In genomic region chr11:43643180-43643591, GRCm38 (mm10) we compare ENCODE assay signal across 9 mouse cellular contexts. TPM values are rescaled to one million over a fixed set of nuclear protein-coding genes. Genes with fewer than 3 reads are reported as not detected.
DNase-seq lines count a peak whose midpoint lies in the region; ATAC-seq lines count a peak whose summit lies in the region.
"Had no signal": no experiment of that assay in that cellular context is flagged by ENCODE, and none has a peak within 500 bp of the region (broad histone marks: within the 10 kb centered on the region; RNA-seq: fewer than 3 reads in every experiment).

No protein-coding gene starts in this region.

- H3K4me1 ChIP-seq in neural tube, embryonic 11.5 days (ENCODE audit: control insufficient read depth, insufficient read depth, low read length): 0 out of 2 replicates have a peak, but pooled peaks cover 3% of the 10 kb centered on the region
- peaks cover 16% of the 10 kb centered on the region for H3K4me1 ChIP-seq in forebrain, embryonic 15.5 days

- no peaks in the 10 kb centered on the region for H3K36me3 ChIP-seq in neural tube, embryonic 11.5 days (ENCODE audit: control insufficient read depth, insufficient read depth, low read length)
- H3K36me3 ChIP-seq in forebrain, embryonic 15.5 days: no peaks in the 10 kb centered on the region
- H3K36me3 ChIP-seq: G1E had no signal

- 62% methylated on average over 2 of the region's 2 CpGs for WGBS in neural tube, embryonic 11.5 days
- 7% methylated on average over 2 of the region's 2 CpGs for WGBS in forebrain, embryonic 15.5 days

- no peak overlapping the region for H3K4me3 ChIP-seq in neural tube, embryonic 11.5 days (ENCODE audit: low read depth, low read length)
- H3K4me3 ChIP-seq in forebrain, embryonic 15.5 days: no peak overlapping the region

- H3K9ac ChIP-seq in neural tube, embryonic 11.5 days (ENCODE audit: low read length): no peak overlapping the region
- H3K9ac ChIP-seq in forebrain, embryonic 15.5 days (replicated peaks): no peak overlapping the region

- no peak overlapping the region for H3K27ac ChIP-seq in neural tube, embryonic 11.5 days (ENCODE audit: low read depth, low read length)
- H3K27ac ChIP-seq in forebrain, embryonic 15.5 days (replicated peaks): peak overlapping the region; percentile 67

- H3K27me3 ChIP-seq in neural tube, embryonic 11.5 days (ENCODE audit: control insufficient read depth, insufficient read depth, low read length): no peaks in the 10 kb centered on the region
- H3K27me3 ChIP-seq in forebrain, embryonic 15.5 days: no peaks in the 10 kb centered on the region

- H3K9me3 ChIP-seq in neural tube, embryonic 11.5 days (ENCODE audit: control insufficient read depth, low read length): no peaks in the 10 kb centered on the region
- no peaks in the 10 kb centered on the region for H3K9me3 ChIP-seq in forebrain, embryonic 15.5 days
- H3K9me3 ChIP-seq: G1E had no signal

- intact Hi-C loops in heart, postnatal 36 days (cut with DNase I): no loop called here

- ATAC-seq in neural tube, embryonic 11.5 days (ENCODE audit: insufficient read depth, low FRiP score, low TSS enrichment): 0 out of 2 replicates have a peak, but pooled peaks have one; percentile 61
- peak; percentile 94 for ATAC-seq in forebrain, embryonic 15.5 days (replicated peaks)
- ATAC-seq in erythroblast, adult 5-6 weeks (replicated peaks; ENCODE audit: low FRiP score, poor library complexity, severe bottlenecking): no peak

- peak; percentile 40 for DNase-seq in neural tube, embryonic 11.5 days (ENCODE audit: low spot score)
- no peak for DNase-seq in neural tube, embryonic 10.5 days (ENCODE audit: extremely low spot score, low spot score)
- DNase-seq in heart, postnatal 36 days: peak; percentile 37 to 71
- DNase-seq in kidney, postnatal 4 days: peak; percentile 89 to 93
- peak; percentile 83 for DNase-seq in lung, postnatal 25 days (ENCODE audit: low spot score)
- peak; percentile 92 to 93 for DNase-seq in right cerebral cortex, postnatal 10 days (ENCODE audit: low spot score in 2 of 2)

- no peak overlapping the region for H3K4me2 ChIP-seq in neural tube, embryonic 11.5 days (ENCODE audit: low read depth)
- 0 out of 2 replicates have a peak overlapping the region, but pooled peaks have one; percentile 9 for H3K4me2 ChIP-seq in forebrain, embryonic 15.5 days (replicated peaks)

RNA-seq across cellular contexts. Expression of gene Pwwp2a, which starts 38.6 kb away (rescaled TPM):
- 38.4 and 49.1 TPM in 2 replicates for polyA plus RNA-seq in neural tube, embryonic 11.5 days (2014; fragmentation: Nextera tagmentation; extraction: Ambion mirVana)
- polyA plus RNA-seq in forebrain, embryonic 15.5 days (2015; fragmentation: Nextera tagmentation; extraction: Ambion mirVana): 28.8 and 33.4 TPM in 2 replicates
- 10 to 100 TPM; 18.9 to 19.9 TPM for total RNA-seq in heart, postnatal 36 days (2021)
- total RNA-seq in erythroblast, adult 5-6 weeks (2015; ENCODE audit: low replicate concordance): 24.0 and 27.1 TPM in 2 replicates
- 26.1 and 31.7 TPM in 2 replicates for total RNA-seq in erythroblast, adult 5-6 weeks (2017; ENCODE audit: low replicate concordance)

RNA-seq across cellular contexts. Expression of gene Fabp6, which starts 41.8 kb away (rescaled TPM):
- polyA plus RNA-seq in neural tube, embryonic 11.5 days (2014; fragmentation: Nextera tagmentation; extraction: Ambion mirVana): not detected in 2 replicates
- not detected in 2 replicates for polyA plus RNA-seq in forebrain, embryonic 15.5 days (2015; fragmentation: Nextera tagmentation; extraction: Ambion mirVana)
- total RNA-seq in heart, postnatal 36 days (2021): not detected
- total RNA-seq in erythroblast, adult 5-6 weeks (2015; ENCODE audit: low replicate concordance): not detected in 2 replicates
- total RNA-seq in erythroblast, adult 5-6 weeks (2017; ENCODE audit: low replicate concordance): not detected in 2 replicates
- total RNA-seq: G1E had no signal
- polyA plus RNA-seq: G1E had no signal

RNA-seq across cellular contexts. Expression of gene 4933415A04Rik, which starts 56.3 kb away (rescaled TPM):
- polyA plus RNA-seq in neural tube, embryonic 11.5 days (2014; fragmentation: Nextera tagmentation; extraction: Ambion mirVana): 10.2 and 12.5 TPM in 2 replicates
- 2.9 and 3.6 TPM in 2 replicates for polyA plus RNA-seq in forebrain, embryonic 15.5 days (2015; fragmentation: Nextera tagmentation; extraction: Ambion mirVana)
- under 1 TPM; 0.39 to 0.60 TPM for total RNA-seq in heart, postnatal 36 days (2021)
- not detected in 2 replicates for total RNA-seq in erythroblast, adult 5-6 weeks (2015; ENCODE audit: low replicate concordance)
- not detected in 2 replicates for total RNA-seq in erythroblast, adult 5-6 weeks (2017; ENCODE audit: low replicate concordance)
- total RNA-seq: G1E had no signal
- polyA plus RNA-seq: G1E had no signal
